Mouse (Mus musculus): Measurements from ENCODE around the gene Eppin.
A peak's percentile ranks its signal among the peaks of the same experiment; 100 is the strongest.

Eppin gene

DNA sequence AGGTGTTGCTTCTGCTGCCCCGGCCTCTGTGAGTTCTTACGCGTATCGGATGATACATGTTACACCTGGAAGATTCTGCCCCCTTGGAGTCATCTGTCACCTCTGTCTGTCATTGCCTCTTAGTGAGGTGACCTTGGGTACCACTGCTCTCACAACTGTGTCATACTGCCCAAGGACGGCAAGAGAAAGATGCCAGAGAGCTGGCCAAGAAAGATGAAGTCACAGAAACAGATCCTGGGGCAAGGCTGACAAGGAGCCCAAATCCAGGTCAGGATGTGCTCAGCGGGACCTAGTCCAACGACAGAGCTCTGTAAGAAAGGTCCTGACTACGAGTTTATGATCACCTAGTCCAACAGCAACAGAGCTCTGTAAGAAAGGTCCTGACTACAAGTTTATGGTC is 33.3 kb downstream of the Eppin start:
- no peak for DNase-seq (ENCODE audit: low spot score in 2 of 2)

DNA sequence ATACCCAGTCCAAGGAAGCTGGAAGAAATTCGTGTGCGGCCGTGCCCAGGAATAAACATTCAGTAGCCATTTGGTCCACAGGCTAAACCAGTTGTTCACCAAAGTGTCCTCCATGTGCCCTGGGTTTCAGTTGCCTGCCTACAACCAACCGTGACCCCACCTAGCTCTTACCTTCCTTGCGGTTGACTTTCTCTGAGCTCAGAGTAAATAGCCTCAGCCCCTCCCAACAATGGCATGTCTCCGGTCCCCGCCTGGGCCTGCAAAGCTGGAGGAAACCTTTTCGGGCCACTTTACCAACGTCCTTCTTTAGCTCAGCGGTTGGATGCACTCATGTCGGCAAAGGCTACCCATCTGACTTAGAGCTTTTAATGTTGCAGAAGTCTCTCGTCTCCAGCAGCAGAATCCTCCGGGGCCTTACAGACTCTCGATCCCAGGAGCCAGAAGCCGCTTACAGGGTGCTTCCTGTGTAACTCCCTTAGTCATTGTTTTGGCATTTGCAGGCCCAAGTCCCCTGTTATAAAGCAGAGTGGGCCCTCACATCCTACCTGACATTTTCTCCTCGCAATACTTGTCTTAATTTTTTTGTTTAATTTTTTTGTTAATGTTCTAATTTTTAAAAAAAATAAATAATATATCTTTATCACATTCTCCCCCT is 34.3 kb downstream of the Eppin start:
- no peak for DNase-seq (ENCODE audit: low spot score in 2 of 2)

DNA sequence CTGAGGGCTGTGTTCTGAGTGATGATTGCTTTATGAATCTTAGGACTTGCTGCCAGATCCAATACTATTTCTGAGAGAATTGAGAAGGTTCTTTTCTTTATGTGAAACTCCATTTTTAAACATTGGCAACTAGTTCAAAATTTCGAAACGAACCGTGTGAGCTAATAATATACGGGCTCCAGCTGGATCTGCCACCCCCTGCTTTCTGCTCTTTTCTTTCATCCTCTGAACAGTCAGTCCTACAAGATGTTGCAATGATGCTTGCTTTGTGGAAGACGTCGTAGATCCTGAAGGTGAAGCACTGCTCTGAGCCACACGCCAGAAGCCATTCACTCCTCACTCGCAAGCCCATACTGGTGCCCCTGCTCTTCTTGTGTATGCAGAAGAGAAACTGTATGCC is 35.0 kb downstream of the Eppin start:
- no peak for DNase-seq (ENCODE audit: low spot score in 2 of 2)

GRCm38 (mm10) chr2:164551502-164551901 is 41.9 kb downstream of the Eppin start:
- DNase-seq (ENCODE audit: low spot score in 2 of 2) = no peak

DNA sequence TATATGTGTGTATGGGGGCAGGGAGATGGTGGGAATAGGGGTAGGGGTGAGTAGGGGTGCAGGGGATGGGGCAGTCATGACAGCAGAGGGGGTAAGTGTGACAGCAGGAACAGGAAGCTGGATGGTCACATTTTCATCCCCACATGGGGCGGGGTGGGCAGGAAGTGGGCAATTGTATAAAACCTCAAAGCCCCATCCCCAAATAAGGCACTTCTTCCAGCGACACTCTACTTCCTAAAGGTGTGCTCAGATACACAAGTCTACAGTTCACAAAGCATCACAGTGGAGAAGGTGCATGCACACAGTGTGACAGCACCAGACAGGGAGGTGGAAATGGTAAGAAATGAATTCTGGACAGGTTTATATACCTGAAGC is 42.5 kb downstream of the Eppin start:
- no peak for DNase-seq (ENCODE audit: low spot score in 2 of 2)

- DNase-seq (ENCODE audit: low spot score in 2 of 2) = no peak
These were observed 43.2 kb downstream of the Eppin start for GRCm38 (mm10) chr2:164549963-164550894.

DNA sequence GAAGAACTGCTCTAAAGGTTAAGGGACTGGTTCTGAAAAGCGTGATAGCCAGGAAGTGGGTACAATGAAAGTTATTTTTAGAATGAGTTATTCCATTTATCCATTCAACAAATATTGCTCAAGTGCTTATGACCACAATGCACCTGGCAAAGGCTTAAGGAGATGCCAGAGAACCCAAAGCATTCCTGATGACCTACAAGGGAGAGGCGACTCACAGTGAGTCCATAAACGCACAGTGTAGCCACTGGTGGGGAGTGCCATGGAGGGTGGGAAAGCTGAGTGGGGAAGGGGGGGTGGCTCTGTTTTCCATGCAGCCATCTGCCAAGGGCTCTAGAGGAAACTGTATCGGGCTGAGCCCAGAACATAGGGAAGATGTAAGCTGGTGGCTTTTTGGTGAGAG is 44.1 kb downstream of the Eppin start:
- DNase-seq (ENCODE audit: low spot score in 2 of 2) = no peak

GRCm38 (mm10) chr2:164544454-164545097 is 48.8 kb downstream of the Eppin start:
- peak; percentile 53 to 77 for DNase-seq (ENCODE audit: low spot score in 2 of 2)

DNA sequence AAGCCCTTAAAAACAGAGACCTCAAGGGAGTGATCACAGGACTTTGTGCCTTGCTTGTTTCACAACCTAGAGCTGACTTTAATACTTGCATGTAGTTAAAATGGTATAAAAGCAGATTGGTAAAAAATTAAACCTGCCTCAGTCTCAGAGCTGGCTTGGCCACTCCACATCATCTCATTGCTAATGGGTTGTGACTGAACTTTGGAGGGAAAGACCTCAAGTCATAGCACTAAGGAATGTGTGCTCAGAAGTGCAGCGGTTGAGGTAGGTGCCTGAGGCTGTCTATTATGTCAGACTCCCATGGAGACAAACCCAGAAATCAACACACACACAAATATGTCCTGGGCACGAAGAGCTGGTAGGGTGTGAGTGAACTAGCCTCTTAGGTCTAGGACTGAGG is 49.6 kb downstream of the Eppin start:
- no peak for DNase-seq (ENCODE audit: low spot score in 2 of 2)

- no peak for DNase-seq (ENCODE audit: low spot score in 2 of 2)
These were observed 50.8 kb downstream of the Eppin start for GRCm38 (mm10) chr2:164542598-164542997.

DNA sequence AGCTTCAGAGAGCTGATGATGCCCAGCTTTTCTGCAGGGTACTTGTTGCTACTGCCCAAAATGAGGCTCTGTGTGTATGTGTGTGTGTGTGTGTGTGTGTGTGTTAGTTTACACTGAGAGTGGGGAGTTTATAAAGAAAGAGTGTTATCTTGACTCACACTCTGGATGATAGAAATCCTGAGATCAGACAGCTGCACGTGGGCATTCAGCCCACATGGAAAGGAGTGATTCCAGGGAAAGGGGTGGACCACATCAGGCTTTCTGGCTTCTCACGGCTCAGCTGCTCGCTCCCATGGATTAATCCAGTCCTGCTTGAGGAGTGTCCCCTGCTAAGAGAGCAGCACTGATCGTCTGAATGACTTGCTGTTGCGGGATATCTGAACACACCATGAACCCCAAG is 51.3 kb downstream of the Eppin start:
- no peak for DNase-seq (ENCODE audit: low spot score in 2 of 2)

GRCm38 (mm10) chr2:164540652-164541427 is 52.6 kb downstream of the Eppin start:
- DNase-seq (ENCODE audit: low spot score in 2 of 2) = no peak
